Mouse (Mus musculus) monocyte, adult 2 months (primary cell): ENCODE data around the gene Gabpb1.

Source experiments
- DNase-seq, 2 experiments: peaks; one replicate each; pipeline ENCODE4 v3.0.0; 2022; ENCODE audit warnings: low spot score in 2 of 2, low read depth in 1 of 2

The Gabpb1 gene

DNA sequence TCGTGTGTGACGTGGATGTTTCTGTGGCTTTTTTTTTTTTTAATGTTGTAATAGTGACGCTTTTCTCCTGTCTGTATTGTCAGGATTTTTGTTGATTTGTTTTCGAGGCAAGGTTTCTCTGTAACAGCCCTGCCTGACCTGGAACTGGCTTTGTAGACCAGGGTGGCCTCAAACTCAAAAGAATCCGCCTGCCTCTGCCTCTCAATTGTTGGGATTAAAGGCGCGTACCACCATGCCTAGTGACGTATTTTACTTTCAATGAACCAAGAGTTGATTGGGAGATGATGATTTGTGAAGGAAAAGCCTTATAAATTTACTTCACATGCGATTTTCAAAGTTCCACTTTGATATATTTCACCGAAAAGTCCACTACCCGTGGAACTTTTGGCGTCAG, at the start of gene Gabpb1:
Gene Gabpb1 (minus strand): TSS at position 216 of the 394 bp plus-strand sequence.
- DNase-seq = no peak

DNA sequence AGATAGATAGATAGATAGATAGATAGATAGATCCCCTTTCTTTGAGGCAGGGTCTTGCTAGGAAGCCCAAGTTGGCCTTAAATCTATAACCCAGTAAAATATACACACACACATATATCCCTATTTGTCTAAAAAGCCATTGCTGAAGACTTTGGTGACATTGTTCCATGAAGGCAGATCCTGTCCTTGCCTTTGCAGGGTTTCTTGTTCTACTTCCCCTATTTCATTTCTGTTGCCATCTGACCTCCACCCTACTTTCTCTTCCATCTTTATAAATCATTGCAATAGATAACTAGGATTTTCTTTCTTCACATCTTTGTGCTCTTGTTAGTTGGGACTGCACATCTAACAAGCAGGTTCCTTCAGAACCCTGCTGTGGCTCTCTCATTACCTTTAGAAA, 36.8 kb upstream of the Gabpb1 start:
- DNase-seq = no peak

DNA sequence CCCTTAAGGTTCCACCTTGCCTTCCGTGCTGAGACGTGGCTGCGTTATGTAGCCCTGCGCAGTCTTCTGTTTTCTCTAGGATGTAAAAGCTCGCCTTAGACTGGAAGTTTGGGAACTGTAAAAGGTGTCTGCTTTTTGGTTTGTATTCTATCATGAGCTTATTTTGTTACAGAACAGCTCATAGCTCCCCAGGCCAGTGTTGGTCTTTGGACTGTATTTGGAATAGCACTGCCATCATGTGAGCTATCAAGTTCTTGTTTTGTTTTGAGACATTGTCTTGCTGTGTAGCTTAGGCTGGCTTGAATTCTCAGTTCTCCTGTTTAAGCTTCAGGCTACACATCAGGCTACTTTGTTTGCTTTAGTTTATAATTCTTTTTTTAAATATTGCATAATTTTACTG, 36.4 kb upstream of the Gabpb1 start:
- no peak for DNase-seq

DNA sequence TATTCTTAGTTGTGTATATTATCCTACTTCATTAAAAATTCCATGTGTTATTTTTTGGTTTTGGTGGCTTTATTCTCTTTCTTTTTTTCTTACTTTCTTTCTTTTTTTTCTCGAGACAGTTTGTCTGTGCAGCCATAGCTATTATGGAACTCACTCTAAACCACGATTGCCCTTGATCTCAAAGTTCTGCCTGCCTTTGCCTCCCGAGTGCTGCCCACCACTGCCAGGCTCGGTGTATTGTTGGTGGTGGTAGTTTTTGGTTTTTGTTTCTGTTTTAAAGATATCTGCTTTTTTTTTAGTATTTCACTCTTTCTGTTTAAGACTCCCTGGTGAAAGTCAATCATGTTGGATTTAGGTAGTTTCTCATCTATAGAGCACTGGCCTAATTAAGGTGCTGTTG, 32.2 kb upstream of the Gabpb1 start:
- no peak for DNase-seq

DNA sequence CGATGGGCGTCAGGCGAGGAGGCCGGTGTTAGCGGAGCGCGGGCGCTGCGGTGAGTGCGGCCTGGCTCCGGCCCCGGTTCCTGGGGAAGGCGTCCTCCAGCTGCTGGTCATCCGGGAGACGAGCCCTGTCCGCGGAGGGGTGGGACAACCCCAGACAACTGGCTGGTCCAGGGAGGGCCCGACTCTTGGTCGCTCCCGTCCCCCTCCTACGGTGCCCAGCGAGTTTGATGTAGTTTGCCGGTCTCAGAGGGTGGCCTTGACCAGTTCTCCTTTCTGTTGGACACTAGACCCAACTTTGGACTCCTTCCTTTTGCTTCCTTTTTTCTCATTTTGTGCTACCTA, 31.3 kb upstream of the Gabpb1 start:
- no peak for DNase-seq

DNA sequence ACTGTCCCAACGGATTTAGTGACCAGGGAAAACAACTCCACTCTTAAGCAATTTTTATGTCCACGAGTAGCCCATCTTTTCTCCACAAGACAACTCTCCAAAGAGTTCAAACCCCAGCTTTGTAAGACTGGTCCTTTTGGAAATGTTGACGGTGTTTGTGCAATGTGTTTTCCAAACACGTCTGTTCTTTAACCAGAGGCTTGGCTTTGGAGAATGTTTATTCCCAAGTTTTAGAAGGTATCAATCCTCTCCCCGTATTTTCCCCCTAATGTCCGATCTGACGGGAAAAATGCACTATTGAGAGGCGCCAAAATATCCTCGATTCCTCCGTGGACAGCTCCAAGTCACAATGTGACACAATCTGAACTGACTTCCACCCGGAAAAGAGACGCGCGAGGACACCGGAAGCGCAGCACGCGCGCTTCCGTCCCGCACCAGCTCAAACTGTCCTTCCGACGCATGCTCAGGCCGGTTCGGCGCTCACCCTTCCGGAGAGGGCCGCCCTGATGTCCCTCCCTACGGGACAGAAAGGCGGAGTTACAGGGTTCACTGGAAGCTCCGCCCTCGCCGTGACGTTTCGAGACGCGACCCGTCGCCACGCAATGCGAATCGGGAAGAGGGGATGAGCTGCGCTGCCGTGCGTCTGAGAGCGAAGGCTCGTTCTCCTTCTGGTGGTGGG, 30.8 kb upstream of the Gabpb1 start, which contains the start of gene Usp8:
Gene Usp8 (plus strand): TSS at position 570 of the 679 bp plus-strand sequence.
- DNase-seq = peak; percentile 93 to 97

DNA sequence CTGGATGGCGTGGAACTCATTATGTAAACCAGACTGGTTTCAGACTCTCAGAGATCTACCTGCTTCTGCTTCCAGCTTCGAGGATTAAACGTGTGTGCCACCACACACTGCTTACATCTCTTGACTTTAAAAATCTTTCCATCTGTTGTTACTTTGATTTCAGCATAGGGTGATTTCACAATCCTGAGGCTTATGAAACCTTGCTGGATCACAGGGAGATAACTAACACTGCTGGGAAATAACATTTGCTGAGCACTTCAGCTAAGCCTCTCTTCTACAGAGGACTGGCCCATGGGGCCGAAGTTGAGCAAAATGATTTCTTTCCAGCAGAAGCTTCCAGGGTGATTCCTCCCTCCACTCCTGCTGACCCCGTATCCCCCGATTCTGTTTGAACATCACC, 19.1 kb upstream of the Gabpb1 start:
- DNase-seq = no peak

DNA sequence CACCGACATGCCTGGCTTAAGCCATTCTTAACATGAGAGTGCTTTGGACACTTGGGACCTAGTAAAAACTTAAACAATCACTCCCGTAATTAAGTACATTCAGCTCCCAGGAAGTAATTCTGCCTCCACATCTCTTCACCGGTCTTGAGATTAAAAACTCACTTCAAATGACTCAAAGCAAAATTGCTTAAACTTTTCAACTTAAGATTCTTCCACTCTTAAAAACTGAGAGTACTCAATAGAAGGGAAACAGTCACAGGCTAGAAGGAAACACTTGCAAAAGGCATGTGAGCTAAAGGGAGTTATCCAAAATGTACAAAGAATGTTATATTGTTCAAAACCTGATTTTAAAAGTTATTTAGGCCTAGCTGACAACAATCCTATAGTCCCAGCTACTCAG, 15.2 kb upstream of the Gabpb1 start:
- no peak for DNase-seq

DNA sequence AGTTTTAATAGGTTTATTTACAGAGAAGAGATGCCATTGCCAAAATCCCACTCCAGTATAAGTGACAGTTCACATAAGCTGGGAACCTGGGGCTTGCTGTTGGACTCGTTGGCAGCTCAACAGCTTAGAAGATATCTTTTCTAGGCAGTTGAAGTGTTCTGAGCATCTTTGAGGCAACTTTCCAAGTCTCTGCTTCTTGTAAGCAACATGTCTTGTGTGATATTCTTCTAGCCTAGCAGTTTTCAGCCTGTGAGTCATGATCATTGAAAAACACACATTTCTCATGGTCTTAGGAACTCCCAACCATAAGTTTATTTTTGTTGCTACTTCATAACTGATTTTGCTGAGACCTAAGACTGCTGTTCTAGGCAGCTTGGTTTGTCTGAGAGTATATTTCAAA, 6.8 kb upstream of the Gabpb1 start:
- no peak for DNase-seq

DNA sequence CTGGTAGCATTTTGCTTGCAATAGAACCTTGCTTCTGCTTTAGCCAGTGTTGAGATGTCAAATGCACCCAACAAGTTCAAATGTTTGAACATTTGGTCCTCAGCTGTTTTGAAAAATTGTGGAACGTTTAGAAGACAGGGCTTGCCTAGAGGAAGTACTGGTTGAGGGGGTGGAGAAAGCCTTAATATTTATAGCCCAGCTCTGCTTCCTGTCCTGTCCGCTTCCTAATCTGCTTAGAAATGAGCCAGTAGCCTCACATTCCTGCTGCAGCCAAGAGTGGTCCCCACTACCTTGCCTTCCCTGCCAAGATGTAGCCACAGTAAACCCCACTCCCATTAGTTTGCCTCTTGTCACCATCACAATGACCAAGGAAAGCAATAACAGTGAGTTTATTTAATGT, 6.2 kb upstream of the Gabpb1 start:
- DNase-seq = no peak

DNA sequence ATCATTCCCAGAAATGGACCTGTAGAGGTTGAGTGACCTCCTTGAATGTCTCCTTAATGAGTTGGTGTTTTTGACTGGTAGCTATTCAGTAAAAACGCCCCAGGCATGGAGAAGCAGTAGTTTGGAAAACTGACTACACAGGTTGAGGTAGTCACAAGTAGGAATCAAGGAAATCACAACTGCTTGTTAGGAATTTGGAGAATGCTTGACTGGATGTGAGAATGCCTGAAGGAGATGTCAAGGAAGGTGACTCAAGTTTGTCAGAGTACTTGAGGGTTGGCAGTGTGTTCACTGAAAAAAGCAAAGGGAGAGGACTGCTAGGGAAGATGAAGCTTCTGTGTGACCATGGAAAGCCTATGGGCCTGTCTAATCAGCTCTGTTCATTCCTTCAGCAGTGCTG, 1.2 kb upstream of the Gabpb1 start:
- no peak for DNase-seq

DNA sequence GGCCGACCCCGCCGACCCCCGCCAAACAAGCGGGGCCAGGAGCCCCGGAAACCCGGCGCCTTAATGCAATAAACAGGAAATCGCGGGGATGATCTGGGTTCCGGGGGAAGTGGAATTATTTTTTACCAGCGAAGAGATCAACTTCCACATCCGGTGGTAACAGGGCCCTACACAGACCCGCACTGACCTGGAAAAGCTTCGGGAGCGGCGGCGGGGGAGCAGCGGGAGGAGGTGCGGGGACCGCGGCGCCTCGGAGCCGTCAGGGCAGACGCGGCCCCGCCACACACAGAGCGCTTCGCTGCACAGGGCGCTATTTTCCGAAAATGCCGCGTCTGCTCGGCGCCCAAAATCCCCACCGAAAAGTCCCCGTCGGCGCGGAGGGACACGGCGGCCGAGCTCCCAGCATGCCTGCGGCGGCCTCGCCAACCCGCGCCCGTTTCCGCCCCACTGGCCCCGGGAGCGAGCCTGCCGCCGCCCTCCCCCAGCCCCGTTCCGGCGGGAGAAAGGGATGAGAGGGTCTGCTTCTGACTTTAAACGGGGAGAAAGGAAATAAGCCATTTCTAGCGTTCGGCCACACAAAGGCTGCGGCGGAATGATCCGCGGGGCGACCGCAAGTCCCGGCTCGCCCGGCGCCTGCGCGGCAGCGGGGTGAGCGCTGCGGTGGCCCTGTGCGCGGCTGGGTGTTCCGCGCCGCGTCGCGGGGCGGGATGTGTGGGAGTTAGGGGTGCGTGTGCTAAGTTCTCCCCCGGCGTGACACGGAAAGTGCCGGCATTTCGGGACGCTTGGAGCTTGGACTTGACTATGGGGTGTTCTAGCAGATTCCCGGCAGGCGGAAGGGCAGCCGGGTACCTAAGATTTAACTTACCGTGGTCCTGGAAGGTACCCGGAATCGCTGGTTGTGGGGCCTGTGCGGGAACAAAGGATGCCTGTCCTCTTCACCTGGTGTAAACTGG, 692 bp downstream of the Gabpb1 start:
- peak; percentile 67 to 87 for DNase-seq

DNA sequence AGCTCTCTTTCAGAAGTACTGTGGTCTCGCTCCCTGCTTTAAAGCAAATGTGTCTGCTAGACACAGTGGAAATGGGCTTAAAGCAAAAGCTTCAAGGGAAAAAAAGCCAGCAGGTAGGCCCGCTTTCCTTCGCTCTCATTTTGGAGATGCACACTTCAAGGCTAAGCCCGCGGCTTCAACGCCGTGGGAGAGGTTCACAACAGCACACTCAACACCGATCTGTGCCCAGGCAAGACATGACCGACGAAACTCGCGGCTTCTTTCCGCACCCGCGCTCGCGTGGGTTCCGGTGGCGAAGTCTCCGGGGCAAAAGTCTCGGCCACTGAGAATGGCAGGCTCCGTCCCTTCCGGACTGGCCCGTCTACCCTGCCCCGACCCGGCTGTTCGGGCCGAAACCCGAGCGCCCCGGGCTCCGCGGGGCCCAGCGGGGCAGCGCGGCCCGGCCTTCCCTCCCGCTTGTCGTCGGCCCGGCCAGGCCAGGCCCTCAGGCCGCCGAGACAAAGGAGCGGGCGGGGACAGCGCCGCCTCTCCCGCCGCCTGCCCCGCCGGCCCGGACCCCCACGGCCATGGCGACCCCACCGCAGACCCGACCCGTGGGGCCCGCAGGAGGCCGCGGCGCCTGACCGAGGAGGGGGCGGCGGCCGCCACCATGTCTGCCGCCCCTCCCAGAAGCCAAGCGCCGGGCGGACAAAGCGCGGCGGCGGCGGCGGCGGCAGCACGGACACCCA, 1.5 kb downstream of the Gabpb1 start:
- DNase-seq = peak; percentile 14 to 48

DNA sequence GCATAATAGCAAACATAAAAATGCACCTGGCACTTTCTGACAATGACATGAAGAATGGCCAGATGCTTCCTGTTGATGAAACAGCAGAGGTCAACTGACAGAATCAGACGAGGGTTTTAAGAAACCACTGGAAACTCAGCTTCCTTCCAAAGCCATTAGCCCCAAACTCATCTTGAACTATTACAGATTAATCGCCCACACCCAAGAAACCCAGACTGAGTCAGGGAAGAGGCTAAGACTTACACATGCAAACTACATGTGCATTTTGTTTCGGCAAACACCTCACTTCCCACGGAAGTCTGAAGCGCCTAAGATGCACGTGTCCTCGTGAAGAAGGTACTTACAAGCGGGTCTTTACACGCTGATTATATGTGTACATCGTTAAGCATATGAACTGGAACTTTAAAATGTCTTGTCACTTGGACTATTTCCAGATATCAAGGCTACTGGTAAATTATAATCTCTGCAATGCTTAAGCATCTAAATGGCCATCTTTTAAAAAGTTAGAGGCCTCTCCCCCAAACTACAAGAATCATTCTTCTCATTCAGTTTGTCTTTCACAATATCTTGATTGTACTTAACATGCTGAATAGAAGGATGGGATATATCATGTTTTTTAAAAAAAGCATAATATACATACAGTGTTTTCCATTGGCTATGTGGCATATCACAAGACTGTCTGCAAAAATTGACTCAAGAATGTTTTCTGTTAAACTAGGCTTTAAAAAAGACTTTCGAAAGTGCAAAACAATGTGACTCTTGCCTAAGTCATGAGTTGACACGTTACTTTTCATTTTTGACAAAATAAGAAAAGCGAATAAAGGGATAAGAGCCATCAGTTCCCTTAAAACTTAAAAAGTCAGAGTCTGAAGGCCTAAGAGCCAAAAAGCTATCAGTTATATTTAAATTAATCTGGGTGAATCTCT, 2.6 kb downstream of the Gabpb1 start:
- no peak for DNase-seq

DNA sequence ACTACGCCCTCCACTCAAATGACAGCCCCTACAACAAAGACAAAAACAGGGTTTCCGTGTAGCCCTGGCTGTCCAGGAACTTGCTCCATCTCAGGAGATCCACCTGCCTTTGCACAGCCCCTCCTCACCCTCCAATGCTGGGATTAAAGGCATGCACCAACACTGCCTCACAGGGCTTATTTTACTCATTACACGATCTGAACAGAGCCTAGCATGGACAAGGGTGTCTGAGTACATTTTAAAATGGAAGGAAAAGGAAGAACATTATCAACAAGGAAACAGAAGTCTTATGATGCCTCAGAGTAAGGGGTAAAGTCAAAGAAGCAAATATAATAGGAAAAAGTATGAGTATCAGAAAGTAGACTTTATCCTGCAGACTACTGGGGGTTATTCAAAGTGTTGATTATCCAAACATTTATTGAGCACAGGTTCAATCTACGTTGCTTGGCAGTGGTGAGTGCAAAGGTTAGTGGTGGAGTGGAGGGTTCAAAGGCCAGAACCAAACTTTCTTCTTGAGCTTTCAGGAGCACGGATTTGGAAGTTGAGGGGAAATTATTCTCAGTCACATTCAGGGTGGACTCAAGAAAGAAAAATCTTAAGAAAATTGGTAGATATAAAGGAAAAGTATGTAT, 7.4 kb downstream of the Gabpb1 start:
- no peak for DNase-seq

DNA sequence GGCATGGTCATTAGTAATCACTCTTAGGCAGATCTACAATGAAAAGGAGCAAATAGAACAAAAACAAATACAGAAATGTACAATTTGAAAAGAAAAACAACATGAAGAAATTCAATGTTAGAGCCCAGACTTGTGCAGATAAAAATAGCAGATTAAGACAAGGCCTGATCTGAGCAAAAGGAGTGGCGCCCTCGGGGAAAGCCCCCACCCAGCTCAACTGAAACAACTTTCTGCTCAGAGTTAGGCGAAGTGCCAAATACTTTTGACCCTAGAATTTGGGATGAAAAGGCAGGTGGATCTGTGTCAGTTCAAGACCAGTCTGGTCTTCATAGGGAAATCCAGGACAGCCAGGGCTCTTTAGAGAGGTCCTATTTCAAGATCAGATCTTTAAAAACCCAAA, 10.2 kb downstream of the Gabpb1 start:
- no peak for DNase-seq

DNA sequence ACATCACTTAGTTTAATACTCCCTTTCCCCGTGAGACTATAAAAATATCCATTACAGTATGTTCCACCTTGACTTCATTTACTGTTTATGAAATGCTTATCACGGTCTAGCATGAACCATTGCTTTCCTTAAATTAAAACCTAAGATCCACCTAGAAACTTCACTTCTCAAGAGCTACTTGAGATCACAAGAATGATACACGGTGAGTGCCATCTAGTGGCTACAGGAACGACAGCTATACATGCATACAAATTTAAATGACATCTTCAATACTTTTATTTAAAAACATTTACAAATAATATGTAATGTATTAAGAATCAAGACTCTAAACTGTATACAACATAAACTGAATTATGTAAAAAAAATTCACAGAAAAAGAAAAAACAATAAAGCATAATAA, 12.7 kb downstream of the Gabpb1 start:
- DNase-seq = no peak

DNA sequence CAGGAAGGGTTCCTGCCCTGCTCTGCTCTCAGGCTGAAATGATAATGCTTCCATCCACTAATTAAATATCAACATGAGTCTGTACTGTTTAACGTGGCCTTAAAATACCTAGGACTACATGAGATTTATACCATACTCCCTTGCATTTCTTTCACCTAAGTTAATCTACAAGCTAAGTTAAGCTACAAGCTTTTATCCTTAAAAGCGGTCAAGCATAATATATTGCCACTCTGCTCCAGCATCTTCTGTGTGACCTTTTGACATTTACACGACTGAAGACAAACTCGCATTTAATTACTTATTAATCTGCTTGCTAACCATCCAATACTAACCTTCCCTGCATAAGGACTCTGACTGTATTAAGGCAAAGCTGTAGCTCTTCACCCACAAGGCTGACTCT, 23.2 kb downstream of the Gabpb1 start:
- DNase-seq = no peak

DNA sequence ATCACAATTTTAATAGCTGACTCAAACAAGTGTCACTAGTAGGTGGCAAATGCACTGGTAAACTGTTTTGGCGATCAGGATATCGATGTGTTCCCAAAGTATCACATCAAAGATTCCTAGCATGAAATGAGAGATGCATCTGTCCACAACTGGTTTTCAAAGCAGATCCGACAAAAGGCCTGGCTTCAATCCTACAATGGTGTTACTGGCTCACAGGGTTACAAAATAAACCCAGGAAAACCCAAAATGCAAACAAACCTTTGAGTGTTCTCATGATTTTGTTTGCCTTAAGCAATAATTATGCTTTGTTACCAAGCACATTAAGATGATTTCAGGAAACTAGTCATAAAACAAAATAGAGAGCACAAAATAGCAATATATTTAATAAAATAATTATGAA, 28.4 kb downstream of the Gabpb1 start:
- no peak for DNase-seq

DNA sequence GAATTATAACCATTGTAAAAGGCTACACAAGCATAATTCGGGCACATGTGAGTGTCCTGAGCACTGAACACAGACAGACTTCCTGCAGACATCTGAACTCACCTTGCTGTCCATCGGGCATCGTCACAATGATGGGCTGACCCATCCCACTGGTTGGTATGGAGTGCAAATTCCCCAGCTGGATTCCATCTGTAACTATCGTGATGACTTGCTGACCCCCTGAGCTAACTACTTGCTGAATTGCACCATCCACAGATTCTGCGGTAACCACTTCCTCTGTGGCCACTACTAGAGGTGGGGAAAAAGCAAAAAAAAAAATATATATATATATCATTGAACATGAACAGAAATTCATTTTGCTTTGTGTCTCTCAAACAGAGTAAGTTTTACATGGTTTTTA, 29.7 kb downstream of the Gabpb1 start:
- no peak for DNase-seq
